Mouse (Mus musculus): ENCODE measurements around the gene M6pr. TPM values are rescaled to one million over a fixed set of nuclear protein-coding genes. Genes with fewer than 3 reads are reported as not detected.
"Not testable (repeated sequence)": the region's sequence is repeated elsewhere in the genome, so short reads cannot be mapped to it uniquely, and the experiment has no call there.

M6pr gene
- total RNA-seq, 1 experiment from 2014 or later, result 123 TPM

GRCm38 (mm10) chr6:122342125-122342524 is 33.6 kb downstream of the M6pr start:
- no peak for DNase-seq

- DNase-seq, result no peak
Observed at GRCm38 (mm10) chr6:122343719-122344118, 35.2 kb downstream of the M6pr start.

DNA sequence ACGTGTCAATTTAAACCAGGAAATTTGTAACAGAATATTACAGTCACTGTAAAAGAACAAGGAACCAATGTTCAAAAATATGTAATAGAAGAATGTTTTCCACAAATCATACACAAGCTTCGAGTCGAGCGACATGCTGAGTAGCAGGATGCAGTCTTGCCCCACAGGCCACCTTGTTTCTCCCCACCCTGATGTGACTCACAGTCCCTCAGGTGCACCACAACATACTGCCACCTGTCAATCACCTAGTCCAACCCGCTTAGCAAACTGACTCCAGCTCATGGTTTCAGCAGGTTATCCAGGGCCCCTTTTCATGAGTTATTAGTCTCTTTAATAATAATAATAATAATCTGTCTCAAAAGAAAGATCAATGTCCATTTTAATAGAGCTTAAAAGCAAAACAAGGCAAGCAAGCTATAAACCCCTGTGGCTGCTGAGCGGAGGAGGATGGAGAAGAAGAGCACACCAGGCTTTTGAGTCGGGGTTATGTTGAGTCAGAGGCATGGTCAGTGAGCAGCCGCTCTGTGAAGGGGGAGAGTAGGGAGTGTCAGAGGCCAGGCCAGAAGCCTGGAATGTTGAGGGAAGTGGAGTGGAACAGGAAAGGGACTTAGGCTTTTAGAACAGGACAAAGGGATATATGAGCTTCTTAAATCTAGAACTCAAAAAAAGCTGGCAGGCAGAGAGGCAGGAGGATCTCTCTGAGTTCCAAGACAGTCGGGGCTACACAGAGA is 36.0 kb downstream of the M6pr start:
- DNase-seq, result no peak

DNA sequence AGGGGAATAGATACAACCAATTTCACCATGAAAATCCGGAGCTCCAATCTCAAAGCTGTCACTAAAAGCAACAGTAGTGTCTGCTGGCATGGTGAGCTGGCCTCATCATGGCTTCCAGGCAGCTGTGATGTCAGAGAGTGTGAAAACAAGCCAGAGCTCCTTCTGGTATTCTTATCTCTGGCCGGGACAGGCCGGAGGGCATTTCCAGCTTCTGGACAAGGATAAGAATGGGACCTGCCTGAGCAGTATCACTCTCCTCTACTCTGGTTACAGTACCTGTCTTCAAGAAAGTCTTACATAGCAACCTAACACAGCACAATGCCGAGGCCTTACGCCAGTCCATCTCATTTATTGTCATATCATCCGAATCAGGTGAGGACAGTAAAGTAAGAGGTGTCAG is 37.2 kb downstream of the M6pr start:
- DNase-seq, result no peak

GRCm38 (mm10) chr6:122346399-122346798 is 37.9 kb downstream of the M6pr start:
- DNase-seq, result no peak

DNA sequence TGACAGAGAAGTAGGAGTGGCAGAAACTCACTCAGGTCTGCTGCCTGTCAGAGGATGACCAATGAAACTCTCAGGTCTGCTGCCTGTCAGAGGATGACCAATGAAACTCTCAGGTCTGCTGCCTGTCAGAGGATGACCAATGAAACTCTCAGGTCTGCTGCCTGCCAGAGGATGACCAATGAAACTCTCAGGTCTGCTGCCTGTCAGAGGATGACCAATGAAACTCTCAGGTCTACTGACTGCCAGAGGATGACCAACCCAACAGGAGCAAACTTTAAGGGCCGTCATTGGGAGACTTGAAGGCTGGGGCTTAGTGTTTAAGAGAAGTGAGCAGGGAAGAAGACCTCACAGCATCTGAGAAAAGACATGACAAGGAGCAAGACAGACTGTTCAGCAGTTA is 38.8 kb downstream of the M6pr start:
- DNase-seq, result not testable (repeated sequence)

DNA sequence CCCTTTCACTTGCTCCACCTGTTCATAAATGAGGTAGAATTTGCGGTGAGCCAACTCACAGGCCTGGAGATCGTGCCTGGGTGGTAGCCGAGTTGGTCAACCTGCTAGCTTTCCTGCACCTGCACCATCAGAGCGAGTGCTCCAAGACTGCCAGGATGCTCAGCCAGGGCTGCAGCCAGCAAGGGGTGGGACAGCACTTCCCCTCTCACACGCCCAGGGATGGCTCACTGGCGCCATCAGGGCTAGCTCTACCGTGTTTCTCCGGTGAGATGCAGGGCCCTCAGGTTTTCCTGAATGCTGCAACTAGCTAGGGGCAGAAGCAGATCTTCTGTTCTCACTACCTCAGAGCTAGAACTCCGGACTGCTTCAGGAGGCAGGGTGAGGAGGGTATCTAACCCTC is 47.4 kb downstream of the M6pr start:
- no peak for DNase-seq

- DNase-seq, result no peak
Observed at GRCm38 (mm10) chr6:122357089-122357488, 48.6 kb downstream of the M6pr start.

- DNase-seq, result no peak
Observed at GRCm38 (mm10) chr6:122365706-122366105, 57.2 kb downstream of the M6pr start.

DNA sequence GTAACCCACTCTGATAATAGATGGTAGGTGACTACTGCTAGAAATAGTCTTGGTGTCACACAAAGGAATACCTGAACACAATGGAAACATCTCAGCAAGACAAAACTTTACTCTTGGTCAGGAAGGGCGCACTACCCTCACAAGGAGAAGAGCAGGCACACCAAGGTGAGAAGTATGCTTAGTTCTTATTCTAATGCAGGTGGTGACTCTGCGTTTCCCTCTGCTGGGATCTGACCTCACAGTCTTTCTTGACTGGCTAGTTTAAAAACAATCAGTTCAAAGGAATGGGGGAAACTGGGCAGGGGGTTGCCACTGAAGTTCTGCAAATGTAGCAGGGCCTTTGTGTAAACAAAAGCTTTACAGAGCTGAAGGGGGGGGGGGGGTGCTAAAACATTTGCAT is 57.8 kb downstream of the M6pr start:
- DNase-seq, result no peak

DNA sequence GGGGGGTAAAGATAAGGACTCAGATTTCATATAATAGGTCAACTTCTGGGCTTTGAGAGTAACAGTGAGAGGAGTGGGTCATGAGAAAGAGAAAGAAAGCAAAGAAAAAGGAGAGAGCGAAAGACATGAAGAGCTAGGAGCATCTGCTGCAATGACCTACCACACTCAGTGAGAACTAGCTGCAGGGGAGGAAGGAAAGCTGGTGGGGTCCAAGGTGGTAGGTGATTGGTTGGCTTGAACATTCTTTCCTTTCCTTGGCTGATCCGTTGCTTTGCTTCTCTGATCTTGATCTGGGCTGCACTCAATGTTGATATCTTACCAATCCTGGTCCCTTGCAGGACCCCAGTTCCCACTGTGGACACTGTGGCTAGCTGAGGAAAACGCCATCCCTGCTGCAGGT is 58.5 kb downstream of the M6pr start:
- DNase-seq, result no peak

Other genes starting within 250 kb of the M6pr start
- not detected in 2 replicates for gene Klrg1, start 25.8 kb upstream of the M6pr start, total RNA-seq (2021)
- gene Phc1, start 31.8 kb downstream of the M6pr start, total RNA-seq (2021), result 16.7 and 24.9 TPM in 2 replicates
- gene Rimklb, start 190.0 kb downstream of the M6pr start, total RNA-seq (2021), result 0.85 and 2.0 TPM in 2 replicates
- gene Mfap5, start 197.1 kb downstream of the M6pr start, total RNA-seq (2021), result 36.3 and 44.0 TPM in 2 replicates
- gene Aicda, start 245.1 kb downstream of the M6pr start, total RNA-seq (2021), result not detected in 2 replicates